Mouse (Mus musculus) thymus, adult 2 months (tissue): Measurements from ENCODE around the gene Ube2d3.

Experiments
- CTCF ChIP-seq: fragments of 200-500 bp; IDR thresholded peaks from 2 replicates; pipeline ENCODE4 v1.5.1; 2012; ENCODE audit warnings: mild to moderate bottlenecking, control low read depth, low read length, moderate library complexity, borderline replicate concordance; ENCODE audit not compliant: control insufficient read depth, poor library complexity, insufficient read depth; ENCODE audit errors: extremely low read depth
- POLR2A ChIP-seq: fragments of 200-500 bp; IDR thresholded peaks from 2 replicates; pipeline ENCODE4 v1.6.1; 2012; ENCODE audit warnings: mild to moderate bottlenecking, low read length, control low read depth, moderate library complexity; ENCODE audit not compliant: control insufficient read depth, poor library complexity, insufficient read depth; ENCODE audit errors: extremely low read depth

GRCm38 (mm10) chr3:135458981-135459380 lies 21.0 kb downstream of the Ube2d3 start:
- TF ChIP-seq CTCF, result no peak
- TF ChIP-seq POLR2A, result no peak
